Mouse (Mus musculus): ENCODE data around the gene Btbd9. TPM values are rescaled to one million over a fixed set of nuclear protein-coding genes. Genes with fewer than 3 reads are reported as not detected.

Gene Btbd9
- polyA plus RNA-seq, 1 experiment from 2014 or later, result 111 TPM

GRCm38 (mm10) chr17:30452363-30452762 lies 123.9 kb downstream of the Btbd9 start:
- 72% methylated on average over 9 of the region's 9 CpGs for WGBS

GRCm38 (mm10) chr17:30448562-30448961 lies 127.7 kb downstream of the Btbd9 start:
- WGBS, result 86% methylated on average over 5 of the region's 5 CpGs
- peaks cover 9% of the 10 kb centered on the region; the same call in 1 of the 2 replicates for H3K36me3 ChIP-seq (ENCODE audit: poor library complexity, severe bottlenecking)

More at GRCm38 (mm10) chr17:30452363-30452762, 123.9 kb downstream of the Btbd9 start:
- no peak overlapping the region for H3K4me3 ChIP-seq
- H3K27me3 ChIP-seq, result no peaks in the 10 kb centered on the region
- peaks cover 29% of the 10 kb centered on the region for H3K4me1 ChIP-seq
- H3K4me2 ChIP-seq, result no peak overlapping the region
- H3K9me3 ChIP-seq (replicated peaks), result no peaks in the 10 kb centered on the region
- H3K9ac ChIP-seq, result no peak overlapping the region
- H3K27ac ChIP-seq, result no peak overlapping the region
- H3K36me3 ChIP-seq (ENCODE audit: poor library complexity, severe bottlenecking), result no peaks in the 10 kb centered on the region
- no peak for ATAC-seq

GRCm38 (mm10) chr17:30445805-30446441 lies 130.4 kb downstream of the Btbd9 start:
- WGBS, result 93% methylated on average over 3 of the region's 3 CpGs
- Histone ChIP-seq H3K36me3 (ENCODE audit: poor library complexity, severe bottlenecking) (peaks cover 9% of the 10 kb centered on the region; the same call in 1 of the 2 replicates), H3K4me1 (0 out of 2 replicates have a peak, but pooled peaks cover 2% of the 10 kb centered on the region), H3K4me2 (no peak overlapping the region), H3K27ac (no peak overlapping the region), H3K27me3 (no peaks in the 10 kb centered on the region), H3K9ac (no peak overlapping the region), H3K4me3 (no peak overlapping the region), H3K9me3 (replicated peaks) (no peaks in the 10 kb centered on the region)
- no peak for ATAC-seq

More at GRCm38 (mm10) chr17:30448562-30448961, 127.7 kb downstream of the Btbd9 start:
- Histone ChIP-seq H3K9ac (no peak overlapping the region), H3K9me3 (replicated peaks) (no peaks in the 10 kb centered on the region), H3K4me2 (no peak overlapping the region), H3K27me3 (no peaks in the 10 kb centered on the region), H3K4me1 (peaks cover 10% of the 10 kb centered on the region), H3K4me3 (no peak overlapping the region), H3K27ac (no peak overlapping the region)
- ATAC-seq, result no peak

GRCm38 (mm10) chr17:30439702-30440101 lies 136.6 kb downstream of the Btbd9 start:
- no peak overlapping the region for H3K9ac ChIP-seq
- no peak for ATAC-seq
- H3K4me2 ChIP-seq, result no peak overlapping the region
- 87% methylated on average over 3 of the region's 3 CpGs for WGBS
- no peak overlapping the region for H3K4me3 ChIP-seq
- H3K27ac ChIP-seq, result no peak overlapping the region
- H3K4me1 ChIP-seq, result peaks cover 20% of the 10 kb centered on the region
- H3K36me3 ChIP-seq (ENCODE audit: poor library complexity, severe bottlenecking), result peaks cover 9% of the 10 kb centered on the region; the same call in 1 of the 2 replicates
- H3K27me3 ChIP-seq, result no peaks in the 10 kb centered on the region
- no peaks in the 10 kb centered on the region for H3K9me3 ChIP-seq (replicated peaks)

GRCm38 (mm10) chr17:30438786-30439185 lies 137.5 kb downstream of the Btbd9 start:
- H3K9ac ChIP-seq, result no peak overlapping the region
- peaks cover 20% of the 10 kb centered on the region for H3K4me1 ChIP-seq
- no peak overlapping the region for H3K27ac ChIP-seq
- H3K36me3 ChIP-seq (ENCODE audit: poor library complexity, severe bottlenecking), result no peaks in the 10 kb centered on the region
- no peaks in the 10 kb centered on the region for H3K9me3 ChIP-seq (replicated peaks)
- H3K4me2 ChIP-seq, result no peak overlapping the region
- H3K4me3 ChIP-seq, result no peak overlapping the region
- 95% methylated on average over 4 of the region's 4 CpGs for WGBS
- ATAC-seq, result no peak
- H3K27me3 ChIP-seq, result no peaks in the 10 kb centered on the region

GRCm38 (mm10) chr17:30436021-30436461 lies 140.2 kb downstream of the Btbd9 start:
- H3K9me3 ChIP-seq (replicated peaks), result no peaks in the 10 kb centered on the region
- ATAC-seq, result no peak
- no peak overlapping the region for H3K9ac ChIP-seq
- WGBS, result 48% methylated on average over 5 of the region's 5 CpGs
- no peak overlapping the region for H3K4me2 ChIP-seq
- 0 out of 2 replicates have a peak overlapping the region, but pooled peaks have one; percentile 31 for H3K27ac ChIP-seq
- peaks cover 18% of the 10 kb centered on the region for H3K4me1 ChIP-seq
- H3K4me3 ChIP-seq, result no peak overlapping the region
- H3K36me3 ChIP-seq (ENCODE audit: poor library complexity, severe bottlenecking), result no peaks in the 10 kb centered on the region
- H3K27me3 ChIP-seq, result no peaks in the 10 kb centered on the region

- Histone ChIP-seq H3K4me3 (no peak overlapping the region), H3K4me1 (peaks cover 18% of the 10 kb centered on the region), H3K9ac (no peak overlapping the region), H3K9me3 (replicated peaks) (no peaks in the 10 kb centered on the region), H3K27me3 (no peaks in the 10 kb centered on the region), H3K36me3 (ENCODE audit: poor library complexity, severe bottlenecking) (no peaks in the 10 kb centered on the region), H3K27ac (no peak overlapping the region), H3K4me2 (no peak overlapping the region)
- no peak for ATAC-seq
- 39% methylated on average over 7 of the region's 7 CpGs for WGBS
These were observed 140.8 kb downstream of the Btbd9 start for GRCm38 (mm10) chr17:30435478-30435877.

- H3K4me2 ChIP-seq, result no peak overlapping the region
- H3K36me3 ChIP-seq (ENCODE audit: poor library complexity, severe bottlenecking), result no peaks in the 10 kb centered on the region
- H3K4me3 ChIP-seq, result no peak overlapping the region
- no peaks in the 10 kb centered on the region for H3K27me3 ChIP-seq
- H3K4me1 ChIP-seq, result peaks cover 18% of the 10 kb centered on the region
- H3K9ac ChIP-seq, result no peak overlapping the region
- no peaks in the 10 kb centered on the region for H3K9me3 ChIP-seq (replicated peaks)
- no peak overlapping the region for H3K27ac ChIP-seq
- ATAC-seq, result no peak
- WGBS, result 89% methylated on average over 10 of the region's 10 CpGs
These were observed 144.2 kb downstream of the Btbd9 start for GRCm38 (mm10) chr17:30432094-30432493.

GRCm38 (mm10) chr17:30430961-30431640 lies 145.2 kb downstream of the Btbd9 start:
- ATAC-seq, result no peak
- H3K27me3 ChIP-seq, result no peaks in the 10 kb centered on the region
- no peak overlapping the region for H3K4me3 ChIP-seq
- H3K4me2 ChIP-seq, result no peak overlapping the region
- no peak overlapping the region for H3K9ac ChIP-seq
- H3K36me3 ChIP-seq (ENCODE audit: poor library complexity, severe bottlenecking), result no peaks in the 10 kb centered on the region
- no peaks in the 10 kb centered on the region for H3K9me3 ChIP-seq (replicated peaks)
- no peak overlapping the region for H3K27ac ChIP-seq
- peaks cover 17% of the 10 kb centered on the region for H3K4me1 ChIP-seq
- 83% methylated on average over 10 of the region's 10 CpGs for WGBS

- Histone ChIP-seq H3K27me3 (no peaks in the 10 kb centered on the region), H3K9ac (no peak overlapping the region), H3K27ac (no peak overlapping the region), H3K4me1 (0 out of 2 replicates have a peak, but pooled peaks cover 3% of the 10 kb centered on the region), H3K4me2 (no peak overlapping the region), H3K4me3 (no peak overlapping the region), H3K36me3 (ENCODE audit: poor library complexity, severe bottlenecking) (no peaks in the 10 kb centered on the region), H3K9me3 (replicated peaks) (no peaks in the 10 kb centered on the region)
- WGBS, result 90% methylated on average over 9 of the region's 9 CpGs
- no peak for ATAC-seq
These were observed 147.6 kb downstream of the Btbd9 start for GRCm38 (mm10) chr17:30428661-30429060.

GRCm38 (mm10) chr17:30423256-30423852 lies 152.9 kb downstream of the Btbd9 start:
- WGBS, result 78% methylated on average over 4 of the region's 4 CpGs
- ATAC-seq, result no peak

GRCm38 (mm10) chr17:30422278-30422677 lies 154.0 kb downstream of the Btbd9 start:
- Histone ChIP-seq H3K9me3 (replicated peaks) (no peaks in the 10 kb centered on the region), H3K4me3 (no peak overlapping the region), H3K4me1 (peaks cover 17% of the 10 kb centered on the region), H3K27ac (no peak overlapping the region), H3K27me3 (no peaks in the 10 kb centered on the region), H3K4me2 (no peak overlapping the region), H3K9ac (no peak overlapping the region), H3K36me3 (ENCODE audit: poor library complexity, severe bottlenecking) (no peaks in the 10 kb centered on the region)
- ATAC-seq, result no peak
- 100% methylated on average over 1 of the region's 1 CpGs for WGBS

More at GRCm38 (mm10) chr17:30423256-30423852, 152.9 kb downstream of the Btbd9 start:
- no peak overlapping the region for H3K4me3 ChIP-seq
- no peak overlapping the region for H3K9ac ChIP-seq
- H3K27ac ChIP-seq, result no peak overlapping the region
- H3K9me3 ChIP-seq (replicated peaks), result no peaks in the 10 kb centered on the region
- no peaks in the 10 kb centered on the region for H3K27me3 ChIP-seq
- no peaks in the 10 kb centered on the region for H3K36me3 ChIP-seq (ENCODE audit: poor library complexity, severe bottlenecking)
- peaks cover 17% of the 10 kb centered on the region for H3K4me1 ChIP-seq
- no peak overlapping the region for H3K4me2 ChIP-seq

Data from forebrain, embryonic 13.5 days (tissue).